Mouse (Mus musculus) E14TG2a.4 (cell line): ENCODE measurements around the gene Ern1.
"Not testable (repeated sequence)": the region's sequence is repeated elsewhere in the genome, so short reads cannot be mapped to it uniquely, and the experiment has no call there.

Source experiments
- CTCF ChIP-seq: conservative IDR thresholded peaks from 2 replicates; pipeline ENCODE4 v1.5.1; 2014; ENCODE audit warnings: low read length
- NANOG ChIP-seq: IDR thresholded peaks from 2 replicates; pipeline ENCODE4 v1.6.1; 2014; ENCODE audit warnings: borderline replicate concordance, low read length, mixed read lengths
- POU5F1 ChIP-seq: IDR thresholded peaks from 2 replicates; pipeline ENCODE4 v1.6.1; 2014; ENCODE audit warnings: low read length, borderline replicate concordance

DNA sequence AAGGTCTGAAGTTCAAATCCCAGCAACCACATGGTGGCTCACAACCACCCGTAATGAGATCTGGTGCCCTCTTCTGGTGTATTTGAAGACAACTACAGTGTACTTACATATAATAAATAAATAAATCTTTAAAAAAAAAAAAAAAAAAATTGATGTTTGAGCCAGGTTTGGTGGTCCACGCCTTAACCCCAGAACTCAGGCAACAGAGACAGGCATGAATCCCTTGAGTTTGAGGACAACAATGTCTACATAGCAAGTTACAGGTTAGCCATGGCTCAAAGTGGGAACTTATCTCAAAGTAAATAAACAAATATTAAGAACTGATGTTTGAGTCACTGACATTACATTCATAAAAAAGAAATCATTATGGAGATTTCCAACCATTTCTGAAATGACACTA lies 45.1 kb downstream of the Ern1 start:
- not testable (repeated sequence) for TF ChIP-seq CTCF, POU5F1, NANOG
